Mouse (Mus musculus) testis, adult 2 months (tissue): ENCODE measurements around the gene Hacl1.

ENCODE experiments used
- CTCF ChIP-seq: fragments of 200-500 bp; IDR thresholded peaks from 2 replicates; pipeline ENCODE4 v1.5.1; 2012; ENCODE audit warnings: low read depth, mild to moderate bottlenecking, inconsistent platforms, low read length, moderate library complexity; ENCODE audit not compliant: control insufficient read depth, insufficient read depth, insufficient replicate concordance
- POLR2A ChIP-seq: fragments of 200-500 bp; IDR thresholded peaks from 2 replicates; pipeline ENCODE4 v1.6.1; 2012; ENCODE audit warnings: low read depth, mild to moderate bottlenecking, inconsistent platforms, low read length, moderate library complexity; ENCODE audit not compliant: control insufficient read depth

DNA sequence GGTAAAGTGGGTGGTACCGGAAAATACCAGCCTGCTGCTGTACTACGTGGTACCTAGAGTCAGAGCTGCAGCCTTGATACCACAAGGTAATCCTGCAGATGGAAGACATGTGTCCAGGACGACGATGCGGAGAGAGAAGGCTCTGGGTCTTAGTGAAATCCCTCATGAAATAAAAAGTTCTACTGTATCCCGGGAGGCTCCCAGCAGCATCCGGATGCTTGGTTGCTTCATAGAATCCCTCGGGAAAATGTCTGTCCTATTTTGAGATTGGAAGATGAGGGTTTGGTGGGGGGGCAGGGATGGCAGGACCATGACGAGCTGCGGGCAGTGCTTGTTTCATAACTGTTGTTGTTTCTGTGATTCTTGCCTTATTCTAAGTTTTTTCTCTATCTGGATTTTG, 6.9 kb upstream of the Hacl1 start:
- no peak for TF ChIP-seq CTCF
- no peak for TF ChIP-seq POLR2A
